Mouse (Mus musculus) ovary, adult 18-20 months (tissue): Measurements from ENCODE around the gene Gm9195.

ENCODE experiments used
- DNase-seq: peaks from one replicate; pipeline ENCODE4 v3.0.0; 2022; ENCODE audit warnings: low spot score, mixed read lengths

Gm9195 gene

DNA sequence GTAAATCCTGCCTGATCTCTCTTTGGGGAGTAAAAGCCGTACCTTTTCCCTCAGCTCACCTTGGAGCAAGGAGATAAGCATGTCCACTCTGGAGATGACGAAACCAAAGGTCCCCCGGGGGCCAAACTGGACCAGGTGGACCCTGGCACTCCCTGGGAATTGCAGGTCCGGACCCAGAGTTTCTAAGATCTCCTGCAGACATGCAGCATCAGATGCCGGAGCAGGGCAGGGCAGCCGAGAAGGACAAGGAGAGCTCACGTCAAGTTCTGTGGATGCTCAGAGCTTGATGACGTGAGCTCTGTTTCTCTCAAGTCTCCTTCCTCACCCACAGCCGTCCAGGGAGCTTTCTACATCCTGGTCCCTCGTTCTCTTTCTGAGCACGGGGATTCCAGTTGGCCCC lies 48.7 kb downstream of the Gm9195 start:
- DNase-seq = no peak

DNA sequence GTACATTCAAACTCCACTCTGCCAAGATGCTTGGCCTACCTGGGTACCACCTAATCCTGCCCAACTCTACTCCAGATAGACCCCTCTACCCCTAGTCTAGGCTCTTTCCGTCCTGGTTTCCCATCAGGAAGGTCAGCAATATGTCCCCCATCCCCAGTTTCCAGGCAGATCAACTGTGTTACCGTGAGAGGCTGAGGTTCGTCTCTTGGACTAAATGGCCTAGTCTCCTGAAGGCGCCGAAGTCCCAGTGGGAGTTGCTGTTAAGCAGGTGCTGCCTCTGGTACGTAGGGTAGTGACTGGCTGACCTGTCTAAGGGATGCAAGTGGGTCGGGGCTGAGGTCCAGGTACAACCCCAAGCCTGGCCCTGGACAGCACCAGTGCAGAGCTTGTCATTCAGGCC lies 50.7 kb downstream of the Gm9195 start:
- no peak for DNase-seq

DNA sequence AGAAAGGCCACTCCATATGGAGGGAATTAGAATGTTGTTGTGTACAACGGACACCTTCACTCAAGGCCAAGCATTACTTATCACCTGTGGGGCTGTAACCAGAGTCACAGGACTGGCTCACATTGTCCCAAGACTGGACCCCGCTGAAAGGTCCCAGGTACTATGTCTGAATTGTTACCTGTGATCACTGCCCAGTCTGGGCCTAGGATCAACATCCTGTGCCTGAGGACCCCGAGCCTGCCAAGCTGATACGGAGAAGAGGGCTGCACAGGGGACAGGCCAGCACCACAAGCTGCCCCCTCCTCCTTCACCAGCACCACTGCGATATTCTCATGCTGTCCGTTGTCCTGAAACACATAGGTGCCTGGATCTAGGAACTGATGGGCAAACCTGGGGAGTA lies 51.2 kb downstream of the Gm9195 start:
- no peak for DNase-seq

DNA sequence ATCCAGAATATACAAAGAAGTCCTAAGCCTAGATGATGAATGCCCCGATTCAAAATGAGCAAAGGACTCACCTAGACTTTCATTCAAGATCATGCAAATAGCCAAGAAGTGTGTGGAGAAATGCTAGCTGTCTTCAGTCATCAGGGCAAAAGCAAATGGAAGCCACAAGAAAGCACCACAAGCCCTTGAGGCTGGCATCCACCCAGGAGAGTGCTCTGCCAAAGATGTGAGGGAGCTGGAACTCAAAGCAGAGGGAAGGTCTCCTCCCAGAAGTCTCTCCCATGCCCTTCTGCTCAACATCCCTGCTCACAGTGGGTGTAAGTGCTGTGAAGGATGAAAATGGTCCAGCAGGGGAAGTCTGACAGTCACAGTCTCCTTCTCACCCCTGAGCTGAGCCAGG lies 52.7 kb downstream of the Gm9195 start:
- no peak for DNase-seq

DNA sequence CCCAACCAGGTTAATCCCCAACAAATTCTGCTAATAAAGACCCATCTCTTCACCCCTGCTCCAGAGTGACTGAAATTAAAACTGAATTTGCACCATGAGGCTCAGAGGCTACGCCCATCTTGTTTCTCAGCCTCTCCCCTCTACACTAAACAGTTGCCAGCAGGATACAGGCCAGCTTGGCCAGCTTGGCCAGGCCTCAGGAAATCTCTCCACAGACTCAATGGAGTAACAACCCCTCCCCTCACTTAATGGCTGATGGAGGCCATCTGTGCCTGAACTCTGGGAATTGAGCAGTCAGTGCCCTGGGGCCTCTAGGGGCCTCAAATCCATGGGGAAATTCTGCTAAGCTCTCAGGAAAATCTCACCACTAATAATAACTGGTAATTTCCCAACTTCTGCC lies 101.9 kb downstream of the Gm9195 start:
- DNase-seq = peak; percentile 47

DNA sequence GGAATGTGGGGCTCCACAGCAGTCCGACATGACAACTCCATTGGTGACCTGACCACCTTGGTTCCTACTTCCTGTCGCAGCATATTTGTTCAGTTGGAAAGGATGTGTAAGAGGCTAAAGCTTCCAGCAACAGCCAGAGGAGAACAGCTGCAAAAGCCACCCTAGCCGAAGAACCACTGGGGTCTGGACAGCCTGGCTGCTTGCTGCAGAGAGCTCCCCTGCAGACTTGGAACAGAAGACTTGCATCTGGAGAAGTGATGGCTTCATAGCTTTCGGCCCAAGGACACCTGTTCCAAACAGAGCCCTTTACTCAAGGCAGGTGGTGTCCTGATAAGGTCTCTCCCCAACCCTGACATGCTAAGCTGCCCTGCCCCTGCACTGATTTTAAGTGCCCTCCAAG lies 102.3 kb downstream of the Gm9195 start:
- no peak for DNase-seq

DNA sequence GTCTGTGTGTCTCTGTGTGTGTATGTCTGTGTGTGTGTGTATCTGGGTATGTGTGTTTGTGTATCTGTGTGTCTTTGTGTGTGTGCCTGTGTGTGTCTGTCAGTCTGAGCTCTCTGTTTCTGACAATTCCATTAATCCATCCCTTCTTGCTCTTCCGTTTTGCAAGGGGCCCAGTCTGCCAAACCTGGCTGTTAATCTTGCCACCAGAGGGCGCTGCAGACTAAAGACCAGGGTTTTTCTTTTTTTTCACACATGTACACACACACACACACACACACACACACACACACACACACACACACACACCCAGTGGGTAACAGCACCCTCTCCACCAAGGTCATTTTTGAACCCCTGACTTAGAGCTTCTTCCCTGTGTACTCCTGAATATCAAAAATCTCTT lies 114.4 kb downstream of the Gm9195 start:
- DNase-seq = no peak
